Mouse (Mus musculus): Measurements from ENCODE around the gene Ssty2.
"Not testable (repeated sequence)": the region's sequence is repeated elsewhere in the genome, so short reads cannot be mapped to it uniquely, and the experiment has no call there.

Ssty2 gene

GRCm38 (mm10) chrY:67047972-67048371, at the start of gene Ssty2:
TSS of gene Ssty2 (minus strand) at chrY:67048072.
- ATAC-seq (ENCODE audit: low TSS enrichment), result not testable (repeated sequence)
